Mouse (Mus musculus) midbrain, embryonic 10.5 days (tissue): ENCODE results near the gene Ykt6. TPM values are rescaled to one million over a fixed set of nuclear protein-coding genes. Genes with fewer than 3 reads are reported as not detected.

Source experiments
- DNase-seq: peaks from one replicate; pipeline ENCODE4 v3.0.0-alpha.2; 2017; ENCODE audit warnings: low spot score
- H3K27ac ChIP-seq: fragments of 300-500 bp; sonication (generic); replicated peaks from 2 replicates; pipeline ENCODE4 v1.5.1; 2016; ENCODE audit warnings: mild to moderate bottlenecking
- H3K27me3 ChIP-seq: fragments of 300-500 bp; sonication (generic); 2 replicates; pipeline ENCODE4 v1.6.1; 2016; ENCODE audit warnings: low read depth, mild to moderate bottlenecking; ENCODE audit not compliant: poor library complexity, severe bottlenecking
- H3K36me3 ChIP-seq: fragments of 300-500 bp; sonication (generic); 2 replicates; pipeline ENCODE4 v1.6.1; 2016; ENCODE audit warnings: mild to moderate bottlenecking, moderate library complexity
- H3K4me1 ChIP-seq: fragments of 300-500 bp; sonication (generic); 2 replicates; pipeline ENCODE4 v1.6.1; 2016
- H3K4me3 ChIP-seq: fragments of 300-500 bp; sonication (generic); 2 replicates; pipeline ENCODE4 v1.5.1; 2016; ENCODE audit warnings: mild to moderate bottlenecking, moderate library complexity
- H3K9me3 ChIP-seq: fragments of 300-500 bp; sonication (generic); replicated peaks from 2 replicates; pipeline ENCODE4 v1.6.1; 2016; ENCODE audit warnings: mild to moderate bottlenecking
- WGBS: fragments of 180-500 bp; shearing (Covaris S2); methylation state at CpG from one replicate; pipeline ENCODE4 v1.1.7; 2016; 5-methylcytosine and 5-hydroxymethylcytosine counted together
- polyA plus RNA-seq: library from polyadenylated mRNA; unstranded; fragments of >200 nt; fragmentation: Nextera tagmentation; extraction: Ambion mirVana; gene quantifications from 2 replicates; pipeline ENCODE4 v1.2.1, GENCODE M21; 2016

The Ykt6 gene
- polyA plus RNA-seq, 1 experiment from 2014 or later = 54.5 TPM

DNA sequence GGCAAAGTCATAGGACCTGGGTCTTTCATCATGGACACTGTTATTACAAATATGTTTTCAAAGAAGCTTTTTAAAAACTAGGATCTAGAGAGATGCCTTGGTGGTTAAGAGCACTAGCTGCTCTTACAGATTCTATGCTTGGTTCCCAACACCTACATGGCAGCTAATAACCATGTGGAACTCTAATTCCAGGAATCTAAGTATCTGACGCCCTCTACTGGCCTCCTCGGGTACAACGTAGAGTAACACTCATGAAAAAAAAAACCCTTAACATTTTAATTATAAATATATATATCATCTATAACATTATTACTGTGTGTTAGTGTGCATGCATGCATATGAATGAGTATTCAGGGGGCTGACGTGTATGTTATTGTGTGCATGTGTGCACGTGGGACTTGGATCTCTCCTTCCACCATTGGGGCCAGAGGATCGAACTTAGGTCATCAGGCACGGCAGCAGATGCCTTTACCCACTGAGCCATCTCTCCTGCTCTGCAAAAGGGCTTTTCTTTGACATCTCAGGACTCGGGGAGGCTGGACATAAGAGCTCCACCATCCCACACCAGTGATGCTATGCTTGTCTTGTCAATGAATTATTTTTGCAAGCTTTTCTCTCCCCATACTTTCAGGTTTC lies 2.2 kb upstream of the Ykt6 start:
- no peak overlapping the region for H3K27ac ChIP-seq
- H3K4me1 ChIP-seq = peaks cover 41% of the 10 kb centered on the region
- WGBS = 35% methylated on average over 8 of the region's 8 CpGs
- no peaks in the 10 kb centered on the region for H3K27me3 ChIP-seq
- H3K9me3 ChIP-seq = no peaks in the 10 kb centered on the region
- peaks cover 5% of the 10 kb centered on the region; the same call in 1 of the 2 replicates for H3K36me3 ChIP-seq
- no peak overlapping the region for H3K4me3 ChIP-seq
- no peak for DNase-seq

DNA sequence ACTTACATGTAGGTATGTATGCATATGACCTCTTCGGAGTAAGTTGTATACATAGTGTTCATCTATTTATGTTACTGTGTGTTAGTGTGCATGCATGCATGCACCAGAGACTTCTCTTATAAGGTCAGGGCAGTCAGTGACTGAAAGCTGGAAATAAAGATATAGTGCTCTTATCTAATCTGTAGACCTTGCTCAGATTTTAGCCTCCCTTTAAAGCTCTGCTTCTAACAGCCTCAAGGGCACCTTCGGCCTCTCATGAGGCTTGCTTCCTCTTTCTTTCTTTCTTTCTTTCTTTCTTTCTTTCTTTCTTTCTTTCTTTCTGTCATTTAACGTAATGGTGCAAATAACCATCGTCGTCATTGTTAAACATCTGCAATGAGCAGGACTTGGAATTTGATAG lies 1.1 kb upstream of the Ykt6 start:
- WGBS = 81% methylated on average over 5 of the region's 5 CpGs
- DNase-seq = no peak
- Histone ChIP-seq H3K4me3 (peak overlapping the region; percentile 85; the same call in 1 of the 2 replicates), H3K27ac (no peak overlapping the region), H3K36me3 (peaks cover 10% of the 10 kb centered on the region), H3K9me3 (no peaks in the 10 kb centered on the region), H3K4me1 (peaks cover 34% of the 10 kb centered on the region), H3K27me3 (no peaks in the 10 kb centered on the region)

DNA sequence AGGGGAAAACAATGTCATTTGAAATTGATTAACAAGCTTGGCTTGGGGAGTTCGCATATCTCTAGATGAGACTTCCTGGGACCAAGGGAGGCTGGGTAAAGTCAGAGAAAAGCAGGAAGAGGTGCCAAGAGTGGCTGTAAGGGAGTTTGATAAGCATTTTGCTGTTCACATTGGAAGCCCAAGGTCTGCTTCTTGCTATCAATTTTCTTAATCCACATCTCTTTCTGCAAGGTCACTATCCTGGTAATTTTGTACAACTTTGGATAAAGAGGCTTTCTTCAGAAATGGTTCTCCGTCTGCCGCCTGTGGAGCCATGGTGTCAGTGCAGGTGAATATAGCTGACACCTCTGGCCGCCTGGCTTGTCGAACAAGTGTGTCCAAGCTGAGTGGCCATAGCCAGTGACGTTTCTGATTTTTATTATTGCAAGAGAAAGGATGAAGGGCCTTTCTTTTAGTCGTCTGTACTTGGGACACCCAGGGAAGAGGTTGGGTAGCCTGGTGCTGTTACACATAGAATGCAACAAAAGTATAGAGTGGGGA lies 458 bp upstream of the Ykt6 start:
- Histone ChIP-seq H3K9me3 (no peaks in the 10 kb centered on the region), H3K36me3 (peaks cover 16% of the 10 kb centered on the region), H3K4me1 (peaks cover 28% of the 10 kb centered on the region), H3K4me3 (peak overlapping the region; percentile 85), H3K27ac (peak overlapping the region; percentile 89), H3K27me3 (no peaks in the 10 kb centered on the region)
- peak; percentile 60 for DNase-seq
- 7% methylated on average over 7 of the region's 7 CpGs for WGBS

DNA sequence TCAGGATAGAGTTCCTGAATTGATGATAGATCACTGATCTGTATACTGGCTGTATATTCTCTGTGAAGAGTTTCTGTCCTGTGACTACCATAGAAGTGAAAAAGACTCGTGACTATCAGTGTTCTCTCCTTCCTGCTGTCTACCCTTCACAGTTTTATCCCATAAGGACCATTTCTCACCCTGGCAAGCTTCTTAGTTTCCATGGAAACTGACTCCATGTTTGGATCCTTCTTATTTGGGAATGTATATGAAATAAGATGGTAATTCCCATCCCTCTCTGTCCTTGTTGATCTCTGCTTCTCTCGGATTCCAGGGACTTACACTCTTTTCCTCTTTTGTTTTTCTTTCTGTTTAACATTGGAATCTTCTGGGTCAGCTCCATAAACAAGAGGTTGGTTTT lies 4.6 kb downstream of the Ykt6 start:
- no peak for DNase-seq
- Histone ChIP-seq H3K27me3 (no peaks in the 10 kb centered on the region), H3K4me1 (peaks cover 21% of the 10 kb centered on the region), H3K9me3 (no peaks in the 10 kb centered on the region), H3K4me3 (no peak overlapping the region), H3K36me3 (peaks cover 66% of the 10 kb centered on the region), H3K27ac (no peak overlapping the region)
- WGBS = 86% methylated on average over 2 of the region's 2 CpGs

DNA sequence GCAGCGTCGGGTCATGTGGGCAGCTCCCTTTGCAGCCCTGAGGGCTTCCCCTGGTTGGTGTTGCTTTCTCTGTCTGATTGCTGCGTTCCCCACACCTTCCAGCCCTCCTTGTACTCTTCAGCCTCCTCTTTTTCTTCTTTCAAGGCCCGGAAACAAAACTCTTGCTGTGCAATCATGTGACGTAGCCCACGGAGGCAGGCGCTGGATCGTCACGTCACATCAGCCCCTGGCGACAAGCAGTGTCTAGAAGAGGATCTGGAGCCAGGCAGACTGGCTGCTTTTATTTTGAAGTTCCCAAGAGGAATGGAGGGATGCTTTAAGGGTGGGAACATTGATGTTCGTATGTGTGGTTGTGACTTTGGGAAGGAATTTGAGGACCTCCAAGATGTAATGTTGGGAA lies 10.4 kb downstream of the Ykt6 start:
- Histone ChIP-seq H3K27me3 (no peaks in the 10 kb centered on the region), H3K9me3 (no peaks in the 10 kb centered on the region), H3K4me3 (no peak overlapping the region), H3K36me3 (peaks cover 95% of the 10 kb centered on the region), H3K27ac (no peak overlapping the region), H3K4me1 (no peaks in the 10 kb centered on the region)
- 87% methylated on average over 11 of the region's 11 CpGs for WGBS
- DNase-seq = no peak

DNA sequence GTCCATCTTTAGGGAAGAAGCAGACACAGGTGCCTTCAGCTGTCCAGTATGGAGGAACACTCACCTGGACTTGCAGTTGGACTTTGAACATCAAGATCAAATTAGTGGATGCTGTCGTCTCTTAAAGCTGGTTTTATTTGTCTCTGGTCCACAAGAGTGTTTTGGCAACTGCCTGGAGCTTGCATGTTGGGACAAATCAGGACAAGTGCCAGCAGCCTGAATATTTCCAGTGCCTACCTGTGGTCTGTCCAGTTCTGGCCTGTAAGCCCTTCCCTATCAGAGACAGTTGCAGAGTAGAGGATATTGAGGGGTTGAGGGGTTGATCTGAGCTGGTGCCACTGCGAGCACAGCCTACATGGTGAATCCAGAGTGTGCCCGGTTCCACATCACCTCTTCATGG lies 11.3 kb downstream of the Ykt6 start:
- WGBS = 97% methylated on average over 3 of the region's 3 CpGs
- peaks cover 90% of the 10 kb centered on the region for H3K36me3 ChIP-seq

DNA sequence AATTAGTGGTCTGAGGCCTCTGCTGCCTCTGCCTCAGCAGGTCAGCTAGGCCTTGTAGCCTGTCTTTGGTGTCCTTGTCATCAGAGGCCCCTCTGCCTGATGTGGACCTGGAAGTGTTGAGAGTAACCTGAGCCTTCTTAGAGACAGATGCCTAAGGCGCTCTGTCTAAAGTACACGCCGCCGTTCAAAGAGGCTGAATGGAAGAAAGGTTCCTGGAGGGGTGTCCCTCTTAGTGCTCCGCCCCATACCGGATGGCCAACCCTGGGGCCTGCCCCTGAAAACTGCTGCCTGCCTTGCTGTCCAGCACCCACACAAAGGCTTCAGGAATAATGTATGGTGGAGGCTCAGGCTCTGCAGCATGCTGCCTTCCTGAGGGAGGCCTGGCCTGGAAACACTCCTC lies 12.7 kb downstream of the Ykt6 start:
- Histone ChIP-seq H3K27me3 (no peaks in the 10 kb centered on the region), H3K4me1 (peaks cover 12% of the 10 kb centered on the region), H3K36me3 (peaks cover 82% of the 10 kb centered on the region), H3K4me3 (no peak overlapping the region), H3K27ac (no peak overlapping the region), H3K9me3 (no peaks in the 10 kb centered on the region)
- no peak for DNase-seq
- 82% methylated on average over 6 of the region's 6 CpGs for WGBS

More for the DNA sequence above, 11.3 kb downstream of the Ykt6 start:
- DNase-seq = no peak
- H3K27me3 ChIP-seq = no peaks in the 10 kb centered on the region
- no peak overlapping the region for H3K4me3 ChIP-seq
- no peak overlapping the region for H3K27ac ChIP-seq
- H3K4me1 ChIP-seq = no peaks in the 10 kb centered on the region
- no peaks in the 10 kb centered on the region for H3K9me3 ChIP-seq

DNA sequence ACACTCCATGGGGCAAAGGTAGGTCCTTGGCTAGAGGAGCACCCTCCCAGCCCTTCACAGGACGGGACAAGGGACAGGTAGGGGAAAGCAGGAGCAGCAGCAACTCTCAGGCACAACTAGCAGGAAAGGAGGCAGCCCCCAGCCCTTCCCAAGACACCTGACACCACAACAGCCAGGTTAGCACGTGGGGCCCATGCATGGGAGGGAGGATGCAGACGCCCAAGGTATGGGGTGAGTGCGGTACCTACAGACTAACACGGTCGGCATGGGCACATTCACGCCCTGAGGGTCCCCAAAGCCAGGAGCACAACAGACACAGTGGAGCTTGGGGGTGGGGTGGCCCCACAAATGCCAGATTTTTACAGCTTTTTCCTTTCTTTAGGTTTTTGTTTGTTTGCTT lies 15.7 kb downstream of the Ykt6 start:
- Histone ChIP-seq H3K4me3 (no peak overlapping the region), H3K36me3 (peaks cover 52% of the 10 kb centered on the region), H3K9me3 (no peaks in the 10 kb centered on the region), H3K27ac (no peak overlapping the region), H3K27me3 (no peaks in the 10 kb centered on the region), H3K4me1 (peaks cover 23% of the 10 kb centered on the region)
- DNase-seq = no peak
- WGBS = 64% methylated on average over 7 of the region's 7 CpGs

DNA sequence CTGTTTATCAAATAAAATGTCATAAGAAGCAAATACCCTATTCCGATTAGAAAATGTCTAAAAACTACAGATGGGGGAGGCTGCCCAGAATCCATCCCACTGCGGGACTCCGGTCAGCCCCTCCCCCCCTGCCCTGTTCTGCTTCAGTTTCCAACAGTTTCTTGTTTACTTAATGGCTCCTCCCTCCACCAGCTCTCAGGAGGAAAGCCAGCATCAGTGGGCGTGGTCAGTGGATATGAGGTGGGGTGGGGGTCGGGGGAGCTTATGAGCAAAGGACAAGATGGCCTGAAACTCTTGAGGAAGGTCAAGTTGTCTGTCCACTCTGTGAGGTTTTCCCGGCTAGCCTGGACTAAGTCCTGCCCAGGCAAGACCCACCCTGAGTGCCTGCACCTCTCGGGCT lies 17.7 kb downstream of the Ykt6 start:
- 61% methylated on average over 7 of the region's 7 CpGs for WGBS
- H3K4me1 ChIP-seq = peaks cover 27% of the 10 kb centered on the region
- H3K27ac ChIP-seq = no peak overlapping the region; the same call in 1 of the 2 replicates

DNA sequence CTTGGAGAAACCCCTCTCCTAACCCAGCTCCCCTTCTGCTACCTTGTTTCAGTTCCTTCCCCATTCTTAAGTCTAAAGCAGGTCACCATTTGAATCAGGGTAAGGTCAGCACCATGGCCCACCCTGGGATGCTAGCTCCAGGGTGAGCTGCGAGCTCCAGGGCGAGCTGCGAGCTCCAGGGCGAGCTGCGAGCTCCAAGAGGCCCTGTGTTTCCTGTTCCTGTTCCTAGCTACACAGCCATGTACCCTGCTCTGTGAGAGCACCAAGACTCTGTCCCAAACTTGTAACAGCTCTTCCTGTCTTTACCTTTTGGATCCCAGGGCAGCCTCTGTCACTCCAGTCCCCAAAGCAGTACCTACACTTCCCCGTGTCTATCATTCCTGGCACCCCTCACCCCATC lies 18.6 kb downstream of the Ykt6 start:
- peaks cover 24% of the 10 kb centered on the region for H3K36me3 ChIP-seq
- no peak overlapping the region for H3K27ac ChIP-seq
- no peaks in the 10 kb centered on the region for H3K27me3 ChIP-seq
- 91% methylated on average over 6 of the region's 6 CpGs for WGBS
- H3K4me3 ChIP-seq = no peak overlapping the region
- peaks cover 27% of the 10 kb centered on the region for H3K4me1 ChIP-seq
- H3K9me3 ChIP-seq = no peaks in the 10 kb centered on the region
- no peak for DNase-seq

More for the DNA sequence above, 17.7 kb downstream of the Ykt6 start:
- no peak for DNase-seq
- Histone ChIP-seq H3K27me3 (no peaks in the 10 kb centered on the region), H3K4me3 (no peak overlapping the region), H3K36me3 (peaks cover 33% of the 10 kb centered on the region), H3K9me3 (no peaks in the 10 kb centered on the region)

DNA sequence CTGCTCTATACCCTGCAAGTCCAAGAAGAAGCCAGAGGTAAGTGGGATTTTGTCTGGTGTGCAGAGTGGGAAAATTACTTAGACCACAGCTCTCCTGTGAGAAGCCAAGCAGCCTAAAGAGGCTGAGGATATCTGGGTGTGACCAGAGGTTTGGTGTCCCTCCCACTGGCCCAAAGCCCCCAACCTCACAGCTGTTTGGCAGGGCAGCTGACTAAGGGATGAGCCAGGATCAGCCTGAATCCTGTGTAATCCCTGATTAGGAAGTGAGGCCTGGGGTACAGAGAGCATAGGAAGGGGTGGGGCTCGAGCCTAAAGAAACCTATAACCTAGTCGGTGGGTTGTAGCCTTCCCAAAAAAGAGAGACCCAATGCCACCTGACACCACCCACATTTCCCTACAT lies 19.6 kb downstream of the Ykt6 start:
- Histone ChIP-seq H3K27ac (no peak overlapping the region), H3K9me3 (no peaks in the 10 kb centered on the region), H3K36me3 (peaks cover 14% of the 10 kb centered on the region), H3K4me3 (no peak overlapping the region), H3K27me3 (no peaks in the 10 kb centered on the region), H3K4me1 (peaks cover 27% of the 10 kb centered on the region)
- WGBS = 62% methylated on average over 2 of the region's 2 CpGs
- DNase-seq = no peak

DNA sequence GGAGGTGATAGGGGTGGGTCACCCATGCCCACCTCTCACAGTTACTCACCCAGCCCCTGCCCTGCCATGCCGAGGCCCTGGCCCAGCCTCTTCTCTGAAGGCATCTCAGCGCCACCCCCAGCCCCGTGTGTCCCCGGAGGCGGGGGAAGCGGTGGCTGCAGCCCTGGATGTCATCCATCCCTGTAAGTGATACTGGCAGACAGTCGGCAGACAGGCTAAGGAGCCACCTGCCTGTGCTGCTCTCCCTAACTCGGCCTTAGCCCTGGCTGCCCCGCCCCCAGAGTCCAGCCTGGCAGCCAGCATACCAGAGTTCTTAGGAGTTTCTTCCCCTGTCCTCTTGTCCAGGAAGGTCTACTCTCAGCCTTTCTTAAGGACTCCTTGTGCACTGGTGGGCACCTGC lies 20.6 kb downstream of the Ykt6 start:
- no peak for DNase-seq
- Histone ChIP-seq H3K4me3 (no peak overlapping the region), H3K36me3 (peaks cover 11% of the 10 kb centered on the region; the same call in 1 of the 2 replicates), H3K27me3 (no peaks in the 10 kb centered on the region), H3K27ac (peak overlapping the region; percentile 52; the same call in 1 of the 2 replicates), H3K4me1 (peaks cover 27% of the 10 kb centered on the region), H3K9me3 (no peaks in the 10 kb centered on the region)
- WGBS = 27% methylated on average over 9 of the region's 9 CpGs

DNA sequence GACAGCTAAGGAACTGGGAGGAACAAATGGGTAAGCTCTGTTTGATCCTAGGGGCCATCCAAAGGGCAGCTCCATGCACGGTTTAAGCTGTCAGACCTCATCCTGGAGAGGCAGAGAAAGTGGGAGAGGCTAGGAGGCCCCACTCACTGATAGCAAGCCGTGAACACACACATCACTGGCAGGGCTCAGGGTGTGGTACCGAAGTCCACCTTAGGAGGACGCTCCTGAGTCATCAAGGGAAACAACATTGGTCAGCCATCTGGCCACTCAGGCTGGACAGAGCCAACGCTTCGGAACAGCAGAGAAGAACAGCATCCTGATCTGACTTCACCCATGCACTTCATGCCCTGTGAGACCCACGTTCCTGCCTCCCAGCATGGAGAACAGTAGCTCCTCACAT lies 23.6 kb downstream of the Ykt6 start:
- no peak for DNase-seq
- H3K4me1 ChIP-seq = peaks cover 10% of the 10 kb centered on the region
- no peak overlapping the region for H3K4me3 ChIP-seq
- H3K27me3 ChIP-seq = no peaks in the 10 kb centered on the region
- no peak overlapping the region for H3K27ac ChIP-seq
- no peaks in the 10 kb centered on the region for H3K9me3 ChIP-seq
- WGBS = 90% methylated on average over 7 of the region's 7 CpGs
- no peaks in the 10 kb centered on the region for H3K36me3 ChIP-seq
